Mouse (Mus musculus) urinary bladder, postnatal 4 days (tissue): ENCODE data around the gene Plcl2.
"Not testable (repeated sequence)": the region's sequence is repeated elsewhere in the genome, so short reads cannot be mapped to it uniquely, and the experiment has no call there.

Source experiments
- DNase-seq, 2 experiments: peaks; one replicate each; pipeline ENCODE4 v3.0.0; 2021 to 2022; ENCODE audit warnings: low spot score in 2 of 2

The Plcl2 gene

GRCm38 (mm10) chr17:50534889-50535288, 25.7 kb downstream of the Plcl2 start:
- not testable (repeated sequence) for DNase-seq

GRCm38 (mm10) chr17:50536409-50537194, 27.4 kb downstream of the Plcl2 start:
- DNase-seq: no peak

- no peak for DNase-seq
Measured at GRCm38 (mm10) chr17:50537786-50538185, 28.6 kb downstream of the Plcl2 start.

GRCm38 (mm10) chr17:50544860-50545259, 35.7 kb downstream of the Plcl2 start:
- DNase-seq: no peak

GRCm38 (mm10) chr17:50545274-50545673, 36.1 kb downstream of the Plcl2 start:
- DNase-seq: no peak

GRCm38 (mm10) chr17:50552130-50552529, 42.9 kb downstream of the Plcl2 start:
- DNase-seq: no peak

- DNase-seq: no peak
Measured at GRCm38 (mm10) chr17:50557566-50558238, 48.5 kb downstream of the Plcl2 start.

GRCm38 (mm10) chr17:50558239-50558625, 49.0 kb downstream of the Plcl2 start:
- DNase-seq: no peak

- DNase-seq: no peak
Measured at GRCm38 (mm10) chr17:50565376-50566123, 56.3 kb downstream of the Plcl2 start.

- no peak for DNase-seq
Measured at GRCm38 (mm10) chr17:50568846-50569245, 59.6 kb downstream of the Plcl2 start.

GRCm38 (mm10) chr17:50570228-50570627, 61.0 kb downstream of the Plcl2 start:
- not testable (repeated sequence) for DNase-seq

- DNase-seq: no peak
Measured at GRCm38 (mm10) chr17:50570681-50571398, 61.6 kb downstream of the Plcl2 start.

- DNase-seq: peak in 1 of 2 experiments; percentile 31
Measured at GRCm38 (mm10) chr17:50574161-50574560, 65.0 kb downstream of the Plcl2 start.

GRCm38 (mm10) chr17:50580416-50580815, 71.2 kb downstream of the Plcl2 start:
- DNase-seq: no peak

GRCm38 (mm10) chr17:50586834-50587233, 77.6 kb downstream of the Plcl2 start:
- no peak for DNase-seq

GRCm38 (mm10) chr17:50587941-50588340, 78.7 kb downstream of the Plcl2 start:
- no peak for DNase-seq

GRCm38 (mm10) chr17:50600178-50600577, 91.0 kb downstream of the Plcl2 start:
- no peak for DNase-seq

- no peak for DNase-seq
Measured at GRCm38 (mm10) chr17:50600696-50601095, 91.5 kb downstream of the Plcl2 start.

- DNase-seq: no peak
Measured at GRCm38 (mm10) chr17:50606890-50607289, 97.7 kb downstream of the Plcl2 start.

GRCm38 (mm10) chr17:50609908-50610307, 100.7 kb downstream of the Plcl2 start:
- no peak for DNase-seq

- DNase-seq: no peak
Measured at GRCm38 (mm10) chr17:50620794-50621537, 111.8 kb downstream of the Plcl2 start.
